Mouse (Mus musculus): ENCODE results near the gene Sh3bp1.

GRCm38 (mm10) chr15:78916052-78916826 is 16.7 kb downstream of the Sh3bp1 start:
- TF ChIP-seq POLR2A (IDR thresholded peaks at IDR 0.05; ENCODE audit: borderline replicate concordance, insufficient read depth, low read length) (no peak), CTCF (IDR thresholded peaks at IDR 0.05; ENCODE audit: borderline replicate concordance, insufficient read depth, low read depth, low read length) (no peak)

All from cerebellum, adult 2 months (tissue).